Mouse (Mus musculus) left cerebral cortex, postnatal 10 days (tissue): ENCODE measurements around the gene Gm13276. TPM values are rescaled to one million over a fixed set of nuclear protein-coding genes. Genes with fewer than 3 reads are reported as not detected.
A peak's percentile ranks its signal among the peaks of the same experiment; 100 is the strongest.
"Not testable (repeated sequence)": the region's sequence is repeated elsewhere in the genome, so short reads cannot be mapped to it uniquely, and the experiment has no call there.

Experiments
- DNase-seq, 2 experiments: peaks; one replicate each; pipeline ENCODE4 v3.0.0; 2021 to 2022; ENCODE audit warnings: low spot score in 2 of 2, mixed read lengths in 1 of 2; ENCODE audit errors: extremely low spot score in 1 of 2
- intact Hi-C: fragments of 180-260 bp; cut with DNase I; formaldehyde crosslinking; loops from one replicate; pipeline ENCODE4 v1.15.1; 2025
- total RNA-seq, 2 experiments: library from RNA; stranded (reverse); gene quantifications; 2 replicates each; pipeline ENCODE4 v1.2.3; 2021

Gene Gm13276
- total RNA-seq = not detected

- intact Hi-C loops, DNase-seq: not testable (repeated sequence)
Measured at GRCm38 (mm10) chr4:88785409-88785808, at the start of gene Gm13276. Gene Gm13276 (plus strand): TSS chr4:88785709.

- intact Hi-C loops = loop anchor here (5.0 kb wide), 1 partner anchor 41 kb away; no protein-coding TSS in a partner anchor
- peak in 1 of 2 experiments; percentile 57 for DNase-seq
Measured at GRCm38 (mm10) chr4:88738480-88738879, 47.0 kb upstream of the Gm13276 start.

GRCm38 (mm10) chr4:88739036-88739435 is 46.5 kb upstream of the Gm13276 start:
- no peak for DNase-seq
- intact Hi-C loops = loop anchor here (5.0 kb wide), 1 partner anchor 42 kb away; no protein-coding TSS in a partner anchor

GRCm38 (mm10) chr4:88741426-88741825 is 44.1 kb upstream of the Gm13276 start:
- no peak for DNase-seq
- intact Hi-C loops = no loop called here

- intact Hi-C loops = no loop called here
- DNase-seq = no peak
Measured at GRCm38 (mm10) chr4:88742771-88743371, 42.6 kb upstream of the Gm13276 start.

- no peak for DNase-seq
- intact Hi-C loops = no loop called here
Measured at GRCm38 (mm10) chr4:88744207-88744606, 41.3 kb upstream of the Gm13276 start.

- intact Hi-C loops = no loop called here
- no peak for DNase-seq
Measured at GRCm38 (mm10) chr4:88749926-88750325, 35.6 kb upstream of the Gm13276 start.

- DNase-seq = peak; percentile 68 to 75
- intact Hi-C loops = not testable (repeated sequence)
Measured at GRCm38 (mm10) chr4:88754818-88755340, 30.6 kb upstream of the Gm13276 start, which contains the start of gene Gm13271. Gene Gm13271 (plus strand): TSS chr4:88754868.

- intact Hi-C loops = not testable (repeated sequence)
Measured at GRCm38 (mm10) chr4:88756581-88757513, 28.7 kb upstream of the Gm13276 start.

GRCm38 (mm10) chr4:88757628-88758031 is 27.9 kb upstream of the Gm13276 start:
- intact Hi-C loops = not testable (repeated sequence)
- DNase-seq = peak; percentile 82 to 87

More at GRCm38 (mm10) chr4:88756581-88757513, 28.7 kb upstream of the Gm13276 start:
- not testable (repeated sequence) for DNase-seq

GRCm38 (mm10) chr4:88758751-88759150 is 26.8 kb upstream of the Gm13276 start:
- DNase-seq, intact Hi-C loops: not testable (repeated sequence)

- intact Hi-C loops, DNase-seq: not testable (repeated sequence)
Measured at GRCm38 (mm10) chr4:88759610-88760268, 25.8 kb upstream of the Gm13276 start, which contains the start of gene Gm13283. Gene Gm13283 (plus strand): TSS chr4:88760119.

GRCm38 (mm10) chr4:88760431-88760830 is 25.1 kb upstream of the Gm13276 start:
- intact Hi-C loops = not testable (repeated sequence)
- DNase-seq = peak in 1 of 2 experiments; percentile 80

GRCm38 (mm10) chr4:88761776-88762175 is 23.7 kb upstream of the Gm13276 start:
- peak; percentile 71 to 80 for DNase-seq
- intact Hi-C loops = not testable (repeated sequence)

- DNase-seq, intact Hi-C loops: not testable (repeated sequence)
Measured at GRCm38 (mm10) chr4:88762341-88762740, 23.2 kb upstream of the Gm13276 start.

- peak in 1 of 2 experiments; percentile 61 for DNase-seq
- intact Hi-C loops = not testable (repeated sequence)
Measured at GRCm38 (mm10) chr4:88763384-88764018, 22.0 kb upstream of the Gm13276 start.

- DNase-seq, intact Hi-C loops: not testable (repeated sequence)
Measured at GRCm38 (mm10) chr4:88773534-88773933, 12.0 kb upstream of the Gm13276 start, which contains the start of gene Gm13290. Gene Gm13290 (plus strand): TSS chr4:88773834.

GRCm38 (mm10) chr4:88776622-88777021 is 8.9 kb upstream of the Gm13276 start, which contains the start of gene Gm13289:
Gene Gm13289 (plus strand): TSS chr4:88776922.
- intact Hi-C loops, DNase-seq: not testable (repeated sequence)
